Mouse (Mus musculus): ENCODE data around the gene Nop16.

DNA sequence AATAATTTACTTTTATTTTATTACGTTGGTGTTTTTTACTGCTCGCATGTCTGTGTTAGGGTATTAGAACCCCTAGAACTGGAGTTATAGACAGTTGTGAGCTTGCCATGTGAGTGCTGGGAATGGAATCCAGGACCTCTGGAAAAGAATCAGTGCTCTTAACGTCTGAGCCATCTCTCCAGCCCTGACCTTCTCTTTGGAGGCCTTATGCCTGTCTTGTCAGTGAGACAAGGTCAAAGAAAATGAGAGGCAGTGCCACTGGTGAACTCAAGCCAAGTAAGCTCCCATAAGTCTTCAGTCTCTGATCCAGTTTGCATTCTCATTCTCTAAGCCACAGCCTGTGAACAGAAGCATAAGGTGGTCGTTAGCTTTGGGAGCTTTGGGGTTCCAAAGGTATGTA lies 19.2 kb downstream of the Nop16 start:
- TF ChIP-seq POLR2A (IDR thresholded peaks at IDR 0.05; ENCODE audit: borderline replicate concordance, low read depth, low read length) = no peak
- no peak for TF ChIP-seq CTCF (IDR thresholded peaks at IDR 0.05; ENCODE audit: low read depth, low read length)
